Mouse (Mus musculus): ENCODE measurements around the gene Anapc16.
"Not testable (repeated sequence)": the region's sequence is repeated elsewhere in the genome, so short reads cannot be mapped to it uniquely, and the experiment has no call there.

Anapc16 gene

DNA sequence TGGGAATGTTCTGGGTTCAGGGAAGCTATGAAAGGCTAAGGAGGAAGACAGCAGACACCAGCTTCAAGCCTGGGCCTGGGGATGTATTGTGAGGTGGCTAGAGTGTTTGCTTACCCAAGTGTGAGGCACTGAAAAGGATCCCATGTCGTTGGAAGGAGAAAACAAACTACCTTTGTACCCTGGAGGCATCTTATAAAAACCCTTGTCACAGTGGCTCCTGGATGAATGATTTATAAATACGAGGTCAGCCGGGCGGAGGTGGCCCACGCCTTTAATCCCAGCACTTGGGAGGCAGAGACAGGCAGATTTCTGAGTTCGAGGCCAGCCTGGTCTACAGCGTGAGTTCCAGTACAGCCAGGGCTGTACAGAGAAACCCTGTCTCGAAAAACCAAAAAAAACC is 1.3 kb downstream of the Anapc16 start:
- DNase-seq (ENCODE audit: low read depth, low spot score), result not testable (repeated sequence)

DNA sequence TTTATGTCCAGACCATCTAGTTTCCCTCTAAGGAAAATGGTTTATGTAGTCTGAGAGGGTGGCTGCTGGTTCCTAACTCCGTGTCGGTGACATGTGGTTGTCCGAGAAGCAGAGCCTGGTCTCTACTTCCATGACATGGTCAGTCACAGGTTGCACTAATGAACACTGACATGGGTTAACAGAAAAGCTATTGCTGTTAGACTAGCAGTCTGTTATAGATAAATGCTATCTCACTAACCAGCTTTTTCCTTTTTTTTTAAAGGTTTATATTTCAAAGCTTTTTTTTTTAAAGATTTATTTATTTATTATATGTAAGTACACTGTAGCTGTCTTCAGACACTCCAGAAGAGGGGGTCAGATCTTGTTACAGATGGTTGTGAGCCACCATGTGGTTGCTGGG is 3.9 kb downstream of the Anapc16 start:
- no peak for DNase-seq (ENCODE audit: low read depth, low spot score)

DNA sequence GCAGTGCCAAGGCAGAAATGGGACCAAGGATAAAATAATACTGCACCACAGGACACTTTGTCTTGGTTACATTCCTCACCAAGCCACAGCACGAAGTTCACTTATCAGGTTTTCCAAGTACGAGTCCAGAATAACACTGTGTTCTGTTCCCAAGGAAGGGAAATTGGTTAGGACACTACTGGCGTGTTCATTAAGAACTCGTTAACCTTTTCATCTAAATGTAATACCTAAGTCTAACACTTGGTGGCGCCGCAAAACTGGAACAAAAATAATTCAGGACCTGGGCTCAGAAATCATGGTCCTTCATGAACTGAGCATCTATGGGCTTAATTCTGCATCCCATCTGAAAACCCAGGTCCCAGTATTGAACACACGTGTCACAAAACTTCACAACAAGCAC is 5.3 kb downstream of the Anapc16 start:
- peak; percentile 64 for DNase-seq (ENCODE audit: low read depth, low spot score)

DNA sequence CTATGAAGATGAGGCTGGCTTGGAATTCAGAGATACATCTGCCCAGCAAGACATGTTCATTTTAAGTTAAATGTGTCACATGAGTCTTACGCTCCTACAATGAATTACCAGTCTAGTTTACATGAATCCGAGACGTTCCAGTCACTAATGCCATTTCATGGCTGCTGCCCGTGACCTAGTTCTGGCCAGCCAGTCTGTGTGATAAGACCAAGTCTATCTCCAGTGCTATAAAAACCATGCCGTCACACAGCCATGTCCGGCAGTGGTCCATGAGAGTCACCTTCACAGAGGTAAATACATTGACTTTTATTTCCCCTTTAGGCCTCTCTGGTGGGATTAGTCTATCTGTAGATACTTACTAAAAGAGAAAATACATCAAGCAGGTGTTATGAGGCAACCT is 7.0 kb downstream of the Anapc16 start:
- no peak for DNase-seq (ENCODE audit: low read depth, low spot score)

GRCm38 (mm10) chr10:59993813-59994212 is 9.1 kb downstream of the Anapc16 start:
- DNase-seq (ENCODE audit: low read depth, low spot score), result not testable (repeated sequence)

- no peak for DNase-seq (ENCODE audit: low read depth, low spot score)
Measured at GRCm38 (mm10) chr10:59992024-59992423, 10.9 kb downstream of the Anapc16 start.

GRCm38 (mm10) chr10:59991262-59991880 is 11.6 kb downstream of the Anapc16 start:
- DNase-seq (ENCODE audit: low read depth, low spot score), result no peak

GRCm38 (mm10) chr10:59990393-59990792 is 12.5 kb downstream of the Anapc16 start:
- no peak for DNase-seq (ENCODE audit: low read depth, low spot score)

- no peak for DNase-seq (ENCODE audit: low read depth, low spot score)
Measured at GRCm38 (mm10) chr10:59988036-59988435, 14.9 kb downstream of the Anapc16 start.

DNA sequence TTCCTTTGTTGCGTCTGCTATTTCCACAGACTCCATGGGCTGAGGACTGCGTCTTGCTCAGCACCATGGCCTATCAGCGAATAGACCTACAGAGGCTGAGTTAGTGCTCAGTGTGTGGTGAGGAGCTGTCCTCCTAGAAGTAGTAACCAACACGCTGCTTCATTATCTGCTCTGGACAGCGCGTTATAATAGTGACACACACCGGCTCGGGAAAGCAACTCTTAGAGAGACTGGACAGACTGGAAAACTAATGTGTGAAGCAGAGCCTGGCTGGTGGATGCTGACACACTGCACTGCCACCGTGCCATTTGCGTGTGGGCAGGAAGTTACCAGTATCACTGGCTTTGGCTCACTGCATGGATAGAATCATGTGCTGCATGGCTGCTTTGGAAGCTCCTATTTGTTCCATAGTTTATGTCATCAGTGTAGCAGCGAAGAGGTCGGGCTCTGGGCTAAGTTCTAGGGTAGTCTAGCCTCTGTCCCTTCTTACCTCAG is 20.5 kb downstream of the Anapc16 start:
- DNase-seq (ENCODE audit: low read depth, low spot score), result no peak

- DNase-seq (ENCODE audit: low read depth, low spot score), result no peak
Measured at GRCm38 (mm10) chr10:59981792-59982191, 21.1 kb downstream of the Anapc16 start.

DNA sequence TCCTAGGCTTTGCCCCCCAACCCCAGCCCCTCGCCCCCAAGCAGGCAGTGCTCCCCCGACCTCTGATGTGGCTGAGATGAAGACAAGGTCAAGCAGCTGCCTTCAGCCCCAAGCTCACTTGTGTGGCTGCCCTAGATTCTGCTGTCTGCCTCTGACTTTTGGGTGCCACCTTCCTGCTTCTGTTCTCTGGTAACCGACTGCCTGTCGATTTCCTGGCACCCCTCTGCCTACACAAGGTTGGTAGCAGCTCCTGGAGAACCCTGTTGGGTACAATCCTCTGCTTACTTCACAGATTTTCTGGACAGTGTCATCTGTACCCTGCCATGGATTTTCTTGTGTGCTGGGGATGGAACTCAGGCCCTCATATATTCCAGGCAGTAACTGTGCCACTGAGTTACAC is 21.6 kb downstream of the Anapc16 start:
- DNase-seq (ENCODE audit: low read depth, low spot score), result no peak

GRCm38 (mm10) chr10:59980815-59981244 is 22.1 kb downstream of the Anapc16 start:
- no peak for DNase-seq (ENCODE audit: low read depth, low spot score)

GRCm38 (mm10) chr10:59978873-59979743 is 23.8 kb downstream of the Anapc16 start:
- no peak for DNase-seq (ENCODE audit: low read depth, low spot score)

DNA sequence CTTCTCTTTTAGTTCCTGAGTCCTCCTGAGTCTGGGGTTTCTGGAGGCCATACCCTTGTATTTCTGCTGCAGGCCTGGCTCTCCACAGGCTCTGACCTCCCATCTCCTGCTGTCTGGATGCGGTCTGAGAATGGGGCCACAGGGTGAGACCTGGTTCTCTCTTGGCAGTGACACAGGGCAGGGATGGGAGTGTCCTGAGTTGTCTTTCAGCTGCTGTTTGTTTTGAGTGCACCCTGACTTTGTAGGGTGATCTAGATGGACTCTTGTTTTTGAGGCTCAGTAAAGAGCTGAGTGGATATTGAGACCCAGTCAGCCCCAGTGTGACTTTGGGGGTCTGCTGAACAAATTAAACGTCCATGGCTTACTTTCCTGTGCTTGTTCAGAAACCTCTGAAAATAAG is 24.5 kb downstream of the Anapc16 start:
- no peak for DNase-seq (ENCODE audit: low read depth, low spot score)

DNA sequence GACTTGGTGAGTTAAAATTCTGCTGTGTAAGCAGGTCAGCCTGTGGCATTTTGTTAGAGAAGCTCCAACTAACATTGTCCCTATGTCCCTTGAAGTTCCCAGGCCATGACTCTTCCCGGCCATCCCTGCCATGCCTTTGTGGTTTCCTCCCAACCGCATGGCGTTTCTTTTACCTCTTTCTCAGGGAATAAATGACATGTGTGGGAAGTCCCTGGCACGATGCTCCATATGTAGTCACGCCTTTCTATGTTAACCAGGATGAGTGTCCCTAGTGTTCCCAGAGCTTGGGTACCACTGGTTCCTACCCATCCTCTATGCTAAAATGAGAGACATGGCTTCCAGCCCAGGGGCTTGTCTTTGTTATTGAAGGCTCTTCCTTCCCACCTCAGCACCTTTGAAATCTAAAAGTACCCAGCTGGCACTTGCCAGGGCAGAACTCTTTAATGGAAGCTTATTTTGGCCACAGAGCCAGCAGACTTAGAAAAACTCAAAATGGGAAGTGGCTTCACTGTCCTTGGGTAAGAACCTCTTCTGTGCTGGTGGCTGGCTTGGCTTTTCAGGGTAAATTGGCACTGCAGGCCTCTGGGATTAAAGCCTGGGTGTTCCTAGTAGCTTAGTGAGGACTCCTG is 25.1 kb downstream of the Anapc16 start:
- DNase-seq (ENCODE audit: low read depth, low spot score), result no peak

GRCm38 (mm10) chr10:59977141-59977540 is 25.8 kb downstream of the Anapc16 start:
- DNase-seq (ENCODE audit: low read depth, low spot score), result no peak

DNA sequence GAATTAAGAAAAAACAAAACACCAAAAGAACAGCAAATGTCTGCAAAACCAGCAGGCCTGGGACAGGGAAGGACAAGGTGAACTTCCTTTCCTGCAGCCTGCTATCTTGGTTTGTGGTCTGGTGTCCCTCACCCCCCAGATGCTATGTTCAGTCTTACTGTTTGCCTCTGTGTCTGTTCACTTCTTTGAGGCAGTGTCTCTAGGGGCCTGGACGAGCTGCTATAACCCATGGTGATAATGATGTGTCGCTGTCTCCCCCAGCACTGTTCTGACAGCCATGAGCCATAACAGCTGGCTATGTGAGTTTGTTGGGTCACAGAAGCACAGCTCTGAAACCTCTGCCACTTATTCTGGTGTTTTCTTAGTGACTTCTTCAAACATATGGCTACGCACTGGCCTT is 28.1 kb downstream of the Anapc16 start:
- DNase-seq (ENCODE audit: low read depth, low spot score), result no peak

GRCm38 (mm10) chr10:59974191-59974664 is 28.7 kb downstream of the Anapc16 start:
- DNase-seq (ENCODE audit: low read depth, low spot score), result no peak

- no peak for DNase-seq (ENCODE audit: low read depth, low spot score)
Measured at GRCm38 (mm10) chr10:59973400-59973799, 29.5 kb downstream of the Anapc16 start.

DNA sequence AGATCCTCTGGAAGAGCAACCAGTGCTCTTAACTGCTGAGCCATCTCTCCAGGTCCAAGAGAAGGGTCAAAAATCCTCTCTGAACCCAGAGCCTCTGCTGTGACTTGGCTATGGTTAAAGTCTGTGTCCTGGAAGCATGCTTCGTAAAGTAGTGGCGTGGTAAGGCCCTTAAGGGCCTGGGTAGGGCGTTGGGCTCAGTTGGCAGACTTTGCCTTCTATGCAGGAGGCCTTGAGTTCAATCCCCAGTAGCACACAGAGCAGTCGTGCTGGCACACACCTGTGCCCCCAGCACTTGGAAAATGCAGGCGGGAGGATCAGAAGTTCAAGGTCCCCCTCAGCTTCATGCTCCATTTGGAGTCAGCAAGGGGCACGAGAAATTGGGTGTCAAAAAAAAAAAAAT is 29.9 kb downstream of the Anapc16 start:
- no peak for DNase-seq (ENCODE audit: low read depth, low spot score)

DNA sequence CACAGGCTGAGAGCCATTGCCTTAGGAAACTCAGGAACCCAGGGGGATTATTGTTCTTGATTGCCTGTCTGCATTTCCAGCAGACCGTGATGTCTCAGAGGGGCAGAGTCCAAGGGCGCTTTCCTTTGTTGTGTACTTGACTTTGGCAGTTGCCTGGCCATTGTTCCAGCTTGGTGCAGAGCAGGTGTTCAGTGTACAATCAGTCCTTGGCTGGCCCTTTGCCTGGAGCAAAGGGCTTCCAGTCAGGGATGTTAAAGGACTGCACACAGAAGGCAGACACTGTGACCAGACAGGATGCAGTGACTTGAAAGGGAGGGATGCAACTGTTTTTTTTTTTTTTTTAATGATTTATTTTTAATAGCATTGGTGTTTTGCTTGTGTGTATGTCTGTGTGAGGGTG is 30.4 kb downstream of the Anapc16 start:
- no peak for DNase-seq (ENCODE audit: low read depth, low spot score)

Data from c-Kit-negative CD71-positive TER-119-positive erythroid progenitor cells, embryonic 14.5 days (primary cell).